Comparison of ENCODE assay signal across 24 mouse cellular contexts in the genomic region with DNA sequence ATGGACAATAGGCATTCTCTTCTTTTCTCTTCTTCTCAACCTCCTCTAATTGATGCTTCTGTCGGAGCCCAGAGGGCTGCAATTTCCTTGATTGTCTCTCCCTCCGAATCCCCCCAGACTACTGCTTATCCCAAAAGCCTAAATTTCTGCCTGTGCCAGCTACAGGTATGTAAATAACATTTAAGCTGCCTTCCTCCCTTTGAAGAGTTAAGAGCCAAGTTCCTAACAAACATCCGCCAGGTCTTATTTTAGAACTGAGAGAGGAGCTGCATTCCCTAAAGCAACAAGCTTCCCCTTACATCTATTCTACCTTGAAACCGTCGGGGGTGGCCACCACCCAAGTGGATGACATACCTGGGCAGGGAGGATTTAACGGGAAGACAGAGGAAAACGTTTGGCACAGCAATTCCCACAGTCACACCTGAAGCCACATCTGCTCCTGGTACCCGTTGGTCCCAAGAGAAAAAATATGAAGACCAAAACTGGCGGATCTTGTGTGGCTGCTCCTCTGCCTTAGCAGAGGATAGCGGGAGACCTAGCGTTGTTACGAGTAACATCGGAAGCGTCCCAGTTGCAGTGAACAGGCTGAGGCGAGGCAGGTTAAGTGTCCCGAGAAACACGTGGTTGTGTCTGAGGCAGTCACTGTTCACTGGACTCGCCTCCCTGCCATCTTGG. TPM values are rescaled to one million over a fixed set of nuclear protein-coding genes. Genes with fewer than 3 reads are reported as not detected.
DNase-seq lines count a peak whose midpoint lies in the region; ATAC-seq and TF ChIP-seq lines count a peak whose summit lies in the region.
"Had no signal": no experiment of that assay in that cellular context is flagged by ENCODE, and none has a peak within 500 bp of the region (broad histone marks: within the 10 kb centered on the region; RNA-seq: fewer than 3 reads in every experiment).

No protein-coding gene starts in this region.

- no peaks in the 10 kb centered on the region for H3K36me3 ChIP-seq in forebrain, embryonic 15.5 days
- H3K36me3 ChIP-seq in forebrain, embryonic 14.5 days (ENCODE audit: control insufficient read depth, insufficient read depth, low read length) = no peaks in the 10 kb centered on the region
- H3K36me3 ChIP-seq in E14TG2a.4 (ENCODE audit: insufficient read depth, low read length) (peaks cover 8% of the 10 kb centered on the region), ES-E14 (ENCODE audit: control insufficient read depth, insufficient read depth, low read length, poor library complexity, severe bottlenecking) (no peaks in the 10 kb centered on the region)
- H3K36me3 ChIP-seq in midbrain, embryonic 14.5 days (ENCODE audit: control insufficient read depth, insufficient read depth, low read length) = no peaks in the 10 kb centered on the region
- no peaks in the 10 kb centered on the region for H3K36me3 ChIP-seq in intestine, embryonic 15.5 days
- H3K36me3 ChIP-seq: heart, embryonic 15.5 days; limb, embryonic 15.5 days; neural tube, embryonic 12.5 days; stomach, embryonic 15.5 days had no signal

- H3K4me3 ChIP-seq in forebrain, embryonic 15.5 days = no peak overlapping the region
- no peak overlapping the region for H3K4me3 ChIP-seq in forebrain, embryonic 14.5 days (ENCODE audit: low read depth, low read length)
- H3K4me3 ChIP-seq in E14TG2a.4 (replicated peaks; ENCODE audit: low read length) (peak overlapping the region; percentile 62), ES-E14 (ENCODE audit: insufficient read depth in 1 of 2, low read depth in 1 of 2, low read length in 2 of 2, poor library complexity in 1 of 2, severe bottlenecking in 1 of 2) (peak overlapping the region; percentile 2 to 14; a peak in 3 of 4 replicates)
- H3K4me3 ChIP-seq in midbrain, embryonic 14.5 days (replicated peaks; ENCODE audit: low read depth, low read length) = no peak overlapping the region
- H3K4me3 ChIP-seq in intestine, embryonic 15.5 days (replicated peaks) = no peak overlapping the region
- H3K4me3 ChIP-seq: heart, embryonic 15.5 days; limb, embryonic 15.5 days; neural tube, embryonic 12.5 days; stomach, embryonic 15.5 days had no signal

- H3K4me2 ChIP-seq in forebrain, embryonic 15.5 days (replicated peaks) = no peak overlapping the region
- no peak overlapping the region for H3K4me2 ChIP-seq in forebrain, embryonic 14.5 days (ENCODE audit: low read length)
- H3K4me2 ChIP-seq in midbrain, embryonic 14.5 days (ENCODE audit: low read length) = no peak overlapping the region
- no peak overlapping the region for H3K4me2 ChIP-seq in intestine, embryonic 15.5 days (replicated peaks)
- H3K4me2 ChIP-seq: heart, embryonic 15.5 days; limb, embryonic 15.5 days; lung, embryonic 14.5 days; neural tube, embryonic 12.5 days; stomach, embryonic 15.5 days had no signal

- H3K4me1 ChIP-seq in forebrain, embryonic 15.5 days = peaks cover 22% of the 10 kb centered on the region
- peaks cover 15% of the 10 kb centered on the region for H3K4me1 ChIP-seq in forebrain, embryonic 14.5 days (ENCODE audit: control insufficient read depth, insufficient read depth, low read length)
- H3K4me1 ChIP-seq in E14TG2a.4 (replicated peaks; ENCODE audit: low read depth, low read length) (peaks cover 42% of the 10 kb centered on the region), ES-E14 (ENCODE audit: control insufficient read depth in 2 of 2, insufficient read depth in 2 of 2, low read length in 2 of 2, poor library complexity in 1 of 2) (peaks cover 12 to 16% of the 10 kb centered on the region in 2 experiments)
- peaks cover 22% of the 10 kb centered on the region for H3K4me1 ChIP-seq in midbrain, embryonic 14.5 days (ENCODE audit: control insufficient read depth, insufficient read depth, low read length)
- 0 out of 2 replicates have a peak, but pooled peaks cover 2% of the 10 kb centered on the region for H3K4me1 ChIP-seq in intestine, embryonic 15.5 days (replicated peaks)
- H3K4me1 ChIP-seq: heart, embryonic 15.5 days; stomach, embryonic 15.5 days had no signal

- no peaks in the 10 kb centered on the region for H3K9me3 ChIP-seq in forebrain, embryonic 15.5 days
- H3K9me3 ChIP-seq in forebrain, embryonic 14.5 days (replicated peaks; ENCODE audit: control insufficient read depth, low read length) = no peaks in the 10 kb centered on the region
- H3K9me3 ChIP-seq in E14TG2a.4 (ENCODE audit: low read length) (peaks cover 19% of the 10 kb centered on the region), ES-E14 (ENCODE audit: control insufficient read depth, insufficient read depth, low read depth, low read length) (no peaks in the 10 kb centered on the region)
- no peaks in the 10 kb centered on the region for H3K9me3 ChIP-seq in midbrain, embryonic 14.5 days (ENCODE audit: control insufficient read depth, low read length)
- H3K9me3 ChIP-seq in intestine, embryonic 15.5 days = no peaks in the 10 kb centered on the region
- H3K9me3 ChIP-seq: heart, embryonic 15.5 days; limb, embryonic 15.5 days; neural tube, embryonic 12.5 days; stomach, embryonic 15.5 days had no signal

- in situ Hi-C loops in ES-E14 (cut with MboI; ENCODE audit: low sequenced_read_pairs in 2 of 2, unreplicated experiment in 2 of 2) = no loop called here

- no peak for ATAC-seq in forebrain, embryonic 15.5 days (replicated peaks)
- ATAC-seq in forebrain, embryonic 14.5 days = no peak
- no peak for ATAC-seq in midbrain, embryonic 14.5 days (ENCODE audit: low FRiP score, low TSS enrichment)
- no peak for ATAC-seq in intestine, embryonic 15.5 days

- no peak for TF ChIP-seq CTCF in E14TG2a.4 (conservative IDR thresholded peaks at IDR 0.05; ENCODE audit: low read length)

- H3K9ac ChIP-seq in forebrain, embryonic 15.5 days (replicated peaks) = no peak overlapping the region
- H3K9ac ChIP-seq in forebrain, embryonic 14.5 days (ENCODE audit: low read length) = no peak overlapping the region
- peak overlapping the region; percentile 59; the same call in 1 of the 2 replicates for H3K9ac ChIP-seq in ES-E14 (ENCODE audit: insufficient read depth, low read depth, low read length, poor library complexity, severe bottlenecking)
- H3K9ac ChIP-seq in midbrain, embryonic 14.5 days (replicated peaks; ENCODE audit: low read length) = no peak overlapping the region
- no peak overlapping the region for H3K9ac ChIP-seq in intestine, embryonic 15.5 days
- H3K9ac ChIP-seq: heart, embryonic 15.5 days; limb, embryonic 15.5 days; liver, embryonic 14.5 days; lung, embryonic 14.5 days; neural tube, embryonic 12.5 days; stomach, embryonic 15.5 days had no signal

- H3K27ac ChIP-seq in forebrain, embryonic 15.5 days (replicated peaks) = peak overlapping the region; percentile 92
- no peak overlapping the region for H3K27ac ChIP-seq in forebrain, embryonic 14.5 days (ENCODE audit: low read depth, low read length)
- H3K27ac ChIP-seq in ES-E14 (ENCODE audit: insufficient read depth, low read depth, low read length, poor library complexity, severe bottlenecking) = no peak overlapping the region; the same call in 1 of the 2 replicates
- H3K27ac ChIP-seq in midbrain, embryonic 14.5 days (replicated peaks; ENCODE audit: low read depth, low read length) = 0 out of 2 replicates have a peak overlapping the region, but pooled peaks have one; percentile 20
- no peak overlapping the region for H3K27ac ChIP-seq in intestine, embryonic 15.5 days
- H3K27ac ChIP-seq: heart, embryonic 15.5 days; limb, embryonic 15.5 days; liver, embryonic 14.5 days; neural tube, embryonic 12.5 days; stomach, embryonic 15.5 days had no signal

- WGBS in forebrain, embryonic 15.5 days = 46% methylated on average over 18 of the region's 18 CpGs
- 42% methylated on average over 18 of the region's 18 CpGs for WGBS in forebrain, embryonic 14.5 days
- WGBS in midbrain, embryonic 14.5 days = 43% methylated on average over 18 of the region's 18 CpGs
- WGBS in intestine, embryonic 15.5 days = 62% methylated on average over 18 of the region's 18 CpGs

- H3K27me3 ChIP-seq in forebrain, embryonic 15.5 days = no peaks in the 10 kb centered on the region
- no peaks in the 10 kb centered on the region for H3K27me3 ChIP-seq in forebrain, embryonic 14.5 days (replicated peaks; ENCODE audit: control insufficient read depth, insufficient read depth, low read length)
- no peaks in the 10 kb centered on the region for H3K27me3 ChIP-seq in E14TG2a.4 (ENCODE audit: insufficient read depth, low read length)
- H3K27me3 ChIP-seq in midbrain, embryonic 14.5 days (ENCODE audit: control insufficient read depth, insufficient read depth, low read length) = no peaks in the 10 kb centered on the region
- H3K27me3 ChIP-seq in intestine, embryonic 15.5 days (replicated peaks) = no peaks in the 10 kb centered on the region
- H3K27me3 ChIP-seq: heart, embryonic 15.5 days; limb, embryonic 15.5 days; neural tube, embryonic 12.5 days; stomach, embryonic 15.5 days had no signal

- no peak for DNase-seq in forebrain, embryonic 14.5 days (ENCODE audit: low spot score)
- no peak for DNase-seq in ES-E14 (ENCODE audit: low read depth, low spot score)
- peak; percentile 19 for DNase-seq in midbrain, embryonic 14.5 days
- DNase-seq in gastrocnemius, postnatal 4 days (ENCODE audit: low spot score in 2 of 2) = no peak
- DNase-seq: adrenal gland, postnatal 25 days; cerebellum, adult 8-10 months; gastrocnemius, postnatal 25 days; heart, postnatal 36 days; kidney, adult 18-20 months; kidney, postnatal 4 days; layer of hippocampus, adult 9-11 months; left cerebral cortex, postnatal 4 days; lung, embryonic 14.5 days; lung, postnatal 4 days; retina, postnatal 1 day; thymus, postnatal 25 days had no signal

TF ChIP-seq in ES-E14, 5 proteins besides CTCF, POLR2A, EP300 and RAD21:
- TF ChIP-seq ZNF384 (IDR thresholded peaks at IDR 0.05; ENCODE audit: low read depth, low read length) (no peak), CHD2 (IDR thresholded peaks at IDR 0.05; ENCODE audit: low read depth, low read length) (no peak), ZC3H11A (IDR thresholded peaks at IDR 0.05; ENCODE audit: borderline replicate concordance, low read depth, low read length) (no peak), HCFC1 (IDR thresholded peaks at IDR 0.05; ENCODE audit: borderline replicate concordance, insufficient read depth, low read length) (no peak), MAFK (IDR thresholded peaks at IDR 0.05; ENCODE audit: insufficient read depth, low read depth, low read length) (no peak)

RNA-seq across cellular contexts. Expression of a gene that starts 58.6 kb away (rescaled TPM):
- 17.4 and 19.5 TPM in 2 replicates for polyA plus RNA-seq in forebrain, embryonic 15.5 days (2015; fragmentation: Nextera tagmentation; extraction: Ambion mirVana)
- 18.7 and 22.5 TPM in 2 replicates for polyA plus RNA-seq in forebrain, embryonic 14.5 days (2014; fragmentation: Nextera tagmentation; extraction: Ambion mirVana)
- total RNA-seq in ES-E14 (2012; rRNA removed) = 15.1 and 18.7 TPM in 2 replicates
- 24.5 and 26.1 TPM in 2 replicates for polyA plus RNA-seq in midbrain, embryonic 14.5 days (2014; fragmentation: Nextera tagmentation; extraction: Ambion mirVana)
- polyA plus RNA-seq in intestine, embryonic 15.5 days (2015; fragmentation: Nextera tagmentation; extraction: Ambion mirVana) = 5.5 and 6.7 TPM in 2 replicates
- total RNA-seq in gastrocnemius, postnatal 4 days (2021) = 10 to 100 TPM; 12.3 to 13.2 TPM

Comparison
In these comparisons a context has a peak if more than half of its experiments do, and no peak if none do; other contexts are left out.
1. H3K27ac ChIP-seq: peak in forebrain, embryonic 15.5 days (single experiment) and midbrain, embryonic 14.5 days (single experiment); none in forebrain, embryonic 14.5 days (single experiment), ES-E14 (single experiment) and intestine, embryonic 15.5 days (single experiment).
2. H3K4me3 ChIP-seq: peak in E14TG2a.4 (single experiment) and ES-E14 (2 of 2); none in forebrain, embryonic 15.5 days (single experiment), forebrain, embryonic 14.5 days (single experiment), midbrain, embryonic 14.5 days (single experiment) and intestine, embryonic 15.5 days (single experiment).